Mouse (Mus musculus) megakaryocyte, embryonic 14.5 days (primary cell): Measurements from ENCODE around the gene Slc2a5.

Experiments
- FLI1 ChIP-seq: IDR thresholded peaks from 2 replicates; pipeline ENCODE4 v1.6.1; 2012; ENCODE audit warnings: low read length, inconsistent platforms, mixed read lengths
- GATA1 ChIP-seq: IDR thresholded peaks from 3 replicates; pipeline ENCODE4 v1.6.1; 2012; ENCODE audit warnings: mixed read lengths, low read length, inconsistent platforms, borderline replicate concordance

DNA sequence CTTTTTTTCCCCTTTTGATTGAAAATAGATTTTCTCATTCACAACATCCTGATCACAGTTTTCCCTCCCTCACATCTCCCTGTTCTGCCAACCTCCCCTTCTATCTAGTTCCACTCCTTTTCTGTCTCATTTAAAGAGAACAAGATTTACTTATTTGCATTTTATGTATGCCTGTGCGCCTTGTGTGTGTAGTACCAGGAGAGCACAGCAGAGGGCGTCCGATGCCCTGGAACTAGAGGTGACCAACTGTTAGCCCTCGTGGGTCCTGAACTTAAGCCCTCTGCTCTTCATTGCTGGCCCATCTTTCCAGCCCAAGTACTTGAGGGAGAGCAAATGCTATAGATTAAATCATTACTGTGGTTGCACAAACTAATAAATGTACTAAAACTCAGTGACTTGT, 33.7 kb upstream of the Slc2a5 start:
- no peak for TF ChIP-seq GATA1
- no peak for TF ChIP-seq FLI1
